Mouse (Mus musculus): ENCODE results near the gene Iffo2.
A peak's percentile ranks its signal among the peaks of the same experiment; 100 is the strongest.

Iffo2 gene

DNA sequence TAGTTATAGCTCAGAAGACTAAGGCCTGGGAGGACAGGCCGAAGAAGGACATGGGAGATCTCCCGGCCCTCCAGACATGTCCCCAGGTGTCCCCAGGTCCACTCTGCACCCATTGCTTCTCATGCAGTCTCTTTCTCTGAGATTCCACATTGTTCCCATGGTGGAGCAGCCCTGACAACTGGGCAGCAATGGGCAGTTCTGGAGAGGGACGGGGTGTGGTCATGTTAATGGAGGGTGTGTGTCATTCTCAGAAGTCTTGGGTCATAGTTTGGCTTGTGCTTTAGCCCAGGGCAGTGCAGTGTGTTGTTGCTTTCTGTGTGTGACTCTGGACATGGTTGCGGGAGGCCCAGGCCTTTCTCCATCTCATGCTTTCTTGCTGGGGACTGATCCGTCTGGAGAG lies 76.4 kb downstream of the Iffo2 start:
- no peak for DNase-seq (ENCODE audit: low spot score in 2 of 2)

GRCm38 (mm10) chr4:139608975-139609374 lies 78.6 kb downstream of the Iffo2 start:
- DNase-seq (ENCODE audit: low spot score in 2 of 2) = no peak

GRCm38 (mm10) chr4:139610954-139611353 lies 80.6 kb downstream of the Iffo2 start:
- no peak for DNase-seq (ENCODE audit: low spot score in 2 of 2)

GRCm38 (mm10) chr4:139611542-139611953 lies 81.2 kb downstream of the Iffo2 start:
- peak; percentile 53 to 78 for DNase-seq (ENCODE audit: low spot score in 2 of 2)

- DNase-seq (ENCODE audit: low spot score in 2 of 2) = no peak
Observed at GRCm38 (mm10) chr4:139614524-139615260, 84.3 kb downstream of the Iffo2 start.

DNA sequence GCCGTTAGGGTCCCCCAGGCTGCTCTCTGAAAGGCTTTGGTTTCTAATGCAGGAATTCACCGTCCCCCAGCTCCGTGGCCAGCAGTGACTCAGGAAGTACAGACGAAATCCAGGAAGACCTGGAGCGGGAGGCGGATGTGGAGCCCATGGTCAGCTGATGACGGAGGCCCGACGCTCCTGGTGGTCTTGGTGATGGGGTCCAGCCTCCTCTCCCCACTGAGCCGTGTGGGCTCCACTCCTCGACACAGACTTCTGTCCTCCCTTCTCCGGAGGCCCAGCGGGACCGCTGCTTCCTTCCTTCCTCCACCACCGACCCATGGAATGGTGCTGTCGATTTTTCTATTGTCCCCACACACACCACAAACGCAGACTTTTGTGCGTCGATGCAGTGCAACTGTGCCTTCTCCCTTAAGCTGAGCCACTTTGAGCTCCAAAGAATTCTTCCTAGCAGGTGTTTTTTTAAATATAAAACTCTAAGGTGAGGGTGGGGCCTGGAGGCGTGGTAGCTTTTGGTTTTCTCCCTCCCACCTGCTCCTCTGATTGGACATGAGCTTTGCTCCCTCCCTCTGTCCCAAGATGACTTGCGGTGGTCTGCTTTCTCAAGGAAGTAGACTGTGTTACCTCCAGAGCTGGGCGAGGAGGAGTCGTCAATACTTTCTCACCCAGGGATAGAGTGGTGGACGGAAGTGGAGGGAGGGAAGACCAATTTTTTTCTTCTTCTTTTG lies 86.1 kb downstream of the Iffo2 start:
- DNase-seq (ENCODE audit: low spot score in 2 of 2) = peak; percentile 74 to 76

GRCm38 (mm10) chr4:139617001-139617364 lies 86.6 kb downstream of the Iffo2 start:
- DNase-seq (ENCODE audit: low spot score in 2 of 2) = no peak

DNA sequence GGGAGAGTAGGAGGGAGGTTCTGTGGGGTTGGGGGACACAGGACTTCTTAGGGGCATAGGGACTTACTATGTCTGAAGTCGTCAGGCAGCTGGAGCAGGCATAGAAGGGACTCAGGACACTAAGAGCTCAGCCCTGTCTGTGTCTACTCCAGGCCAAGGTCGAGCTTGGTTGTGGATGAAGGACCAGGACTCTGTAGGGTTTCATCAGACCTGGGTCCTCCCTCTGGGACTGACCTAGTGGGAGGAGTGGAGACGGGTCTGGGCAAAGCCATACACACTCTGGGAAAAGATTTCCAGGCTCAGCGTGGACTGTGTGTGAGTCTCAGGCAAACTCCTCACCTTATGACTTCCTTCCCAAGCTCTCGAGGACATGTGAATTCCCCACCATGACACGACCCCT lies 89.4 kb downstream of the Iffo2 start:
- no peak for DNase-seq (ENCODE audit: low spot score in 2 of 2)

- DNase-seq (ENCODE audit: low spot score in 2 of 2) = peak; percentile 80 to 89
Observed at GRCm38 (mm10) chr4:139622373-139623282, 92.3 kb downstream of the Iffo2 start, which contains the start of gene Aldh4a1. Aldh4a1 (plus strand) TSS chr4:139622866.

GRCm38 (mm10) chr4:139623434-139624115 lies 93.2 kb downstream of the Iffo2 start:
- DNase-seq (ENCODE audit: low spot score in 2 of 2) = no peak

- DNase-seq (ENCODE audit: low spot score in 2 of 2) = no peak
Observed at GRCm38 (mm10) chr4:139624116-139624489, 93.8 kb downstream of the Iffo2 start.

- DNase-seq (ENCODE audit: low spot score in 2 of 2) = no peak
Observed at GRCm38 (mm10) chr4:139624706-139625105, 94.4 kb downstream of the Iffo2 start.

GRCm38 (mm10) chr4:139627361-139627760 lies 97.0 kb downstream of the Iffo2 start:
- DNase-seq (ENCODE audit: low spot score in 2 of 2) = no peak

DNA sequence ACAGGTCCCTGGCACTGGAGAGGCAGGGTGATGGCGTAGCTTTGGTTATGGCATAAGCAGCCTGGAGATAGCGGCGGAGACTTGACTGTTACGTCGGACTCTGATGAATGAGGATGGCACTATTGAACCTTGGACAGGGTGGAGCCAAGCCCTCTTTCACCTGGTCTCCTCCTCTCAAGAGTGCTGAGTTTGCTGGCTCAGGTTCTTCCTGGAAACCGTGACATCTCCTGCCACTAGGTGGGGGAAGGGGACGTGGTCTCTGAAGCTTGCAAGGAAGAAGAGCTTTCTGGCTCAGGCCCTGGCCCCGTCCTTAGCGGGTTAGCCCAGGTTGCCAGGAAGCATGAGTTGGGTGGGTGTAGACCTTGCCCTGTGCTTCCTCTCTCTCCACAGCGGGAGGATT lies 99.8 kb downstream of the Iffo2 start:
- no peak for DNase-seq (ENCODE audit: low spot score in 2 of 2)

GRCm38 (mm10) chr4:139631141-139631540 lies 100.8 kb downstream of the Iffo2 start:
- no peak for DNase-seq (ENCODE audit: low spot score in 2 of 2)

- no peak for DNase-seq (ENCODE audit: low spot score in 2 of 2)
Observed at GRCm38 (mm10) chr4:139631569-139632253, 101.4 kb downstream of the Iffo2 start.

GRCm38 (mm10) chr4:139632254-139632580 lies 101.9 kb downstream of the Iffo2 start:
- DNase-seq (ENCODE audit: low spot score in 2 of 2) = no peak

DNA sequence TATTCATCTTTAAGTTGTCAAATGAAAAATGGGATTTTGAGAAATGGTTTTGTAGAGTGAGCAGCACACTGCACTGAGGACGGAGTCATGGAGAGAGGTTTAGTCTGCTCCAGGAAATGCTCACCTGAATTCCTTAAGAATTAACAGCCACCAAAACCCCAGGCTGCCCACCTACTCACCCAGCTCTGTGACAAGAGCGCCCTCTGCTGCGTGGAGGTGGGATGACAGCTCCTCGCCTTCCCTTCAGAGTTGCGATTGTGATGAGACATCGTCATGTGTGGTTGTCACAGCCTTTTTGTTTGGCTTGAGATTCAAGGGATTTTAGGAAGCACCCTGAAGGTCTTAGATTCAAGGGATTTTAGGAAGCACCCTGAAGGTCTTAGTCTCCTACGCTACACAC lies 106.0 kb downstream of the Iffo2 start:
- peak; percentile 34 to 76 for DNase-seq (ENCODE audit: low spot score in 2 of 2)

DNA sequence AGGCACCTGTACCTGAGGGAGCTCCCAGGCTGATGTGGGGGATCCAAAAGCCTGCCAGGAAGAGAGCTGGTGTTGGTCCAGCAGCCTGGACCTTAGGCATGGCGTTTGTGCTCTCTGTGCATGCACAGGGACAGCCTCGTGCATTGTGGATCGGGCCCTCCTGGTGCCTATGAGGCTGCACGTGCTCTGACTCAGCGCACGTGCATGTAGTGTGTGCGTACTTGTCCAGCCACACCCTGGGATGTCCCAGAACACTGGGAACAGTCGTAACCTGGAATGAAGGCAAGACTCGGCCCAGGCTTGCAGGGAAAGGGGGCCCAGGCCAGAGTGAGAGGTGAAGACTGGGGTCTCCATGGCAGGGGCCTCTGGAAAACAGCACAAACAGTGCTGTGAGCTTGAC lies 107.5 kb downstream of the Iffo2 start:
- no peak for DNase-seq (ENCODE audit: low spot score in 2 of 2)

DNA sequence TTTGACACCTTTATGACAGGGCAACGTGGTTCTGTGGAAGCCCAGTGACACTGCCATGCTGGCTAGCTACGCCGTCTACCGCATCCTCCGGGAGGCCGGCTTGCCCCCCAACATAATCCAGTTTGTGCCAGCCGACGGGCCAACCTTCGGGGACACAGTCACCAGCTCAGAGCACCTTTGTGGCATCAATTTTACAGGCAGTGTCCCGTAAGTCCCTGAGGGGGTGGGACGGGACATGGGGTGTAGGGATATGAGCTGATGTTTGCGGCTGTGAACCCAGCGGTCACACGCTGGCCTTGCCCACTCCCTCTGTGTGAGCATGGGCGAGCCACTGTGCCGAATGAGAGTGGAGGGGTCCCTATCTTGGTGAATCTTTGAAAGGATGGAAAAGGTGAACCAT lies 108.0 kb downstream of the Iffo2 start:
- no peak for DNase-seq (ENCODE audit: low spot score in 2 of 2)

GRCm38 (mm10) chr4:139639801-139640200 lies 109.5 kb downstream of the Iffo2 start:
- no peak for DNase-seq (ENCODE audit: low spot score in 2 of 2)

Measured in thymus, postnatal 10 days (tissue).